Mouse (Mus musculus) layer of hippocampus, adult 2 months (tissue): ENCODE results near the gene Pald1. TPM values are rescaled to one million over a fixed set of nuclear protein-coding genes. Genes with fewer than 3 reads are reported as not detected.
A peak's percentile ranks its signal among the peaks of the same experiment; 100 is the strongest.

ENCODE experiments used
- DNase-seq, 2 experiments: peaks; one replicate each; pipeline ENCODE4 v3.0.0; 2022; ENCODE audit warnings: low spot score in 2 of 2
- H3K27ac ChIP-seq: fragments of 200-600 bp; 2 replicates; pipeline ENCODE4 v1.8.1; 2022
- H3K4me3 ChIP-seq: fragments of 200-600 bp; 2 replicates; pipeline ENCODE4 v1.8.1; 2022; ENCODE audit warnings: mild to moderate bottlenecking
- CTCF ChIP-seq: fragments of 200-600 bp; conservative IDR thresholded peaks from 2 replicates; pipeline ENCODE4 v1.8.1; 2022; ENCODE audit warnings: antibody characterized with exemption, mild to moderate bottlenecking, moderate library complexity
- total RNA-seq, 2 experiments: library from RNA; stranded (reverse); gene quantifications; 2 replicates each; pipeline ENCODE4 v1.2.3; 2021

Pald1 gene
- total RNA-seq, 2 experiments from 2014 or later: 15.2 to 16.3 TPM

GRCm38 (mm10) chr10:61356568-61356967 is 26.8 kb downstream of the Pald1 start:
- H3K4me3 ChIP-seq: no peak overlapping the region
- no peak for DNase-seq
- TF ChIP-seq CTCF: no peak
- no peak overlapping the region for H3K27ac ChIP-seq

GRCm38 (mm10) chr10:61356095-61356494 is 27.2 kb downstream of the Pald1 start:
- peak; percentile 65 for TF ChIP-seq CTCF
- Histone ChIP-seq H3K4me3 (no peak overlapping the region), H3K27ac (no peak overlapping the region)
- no peak for DNase-seq

- DNase-seq: no peak
- TF ChIP-seq CTCF: no peak
- H3K4me3 ChIP-seq: no peak overlapping the region
- H3K27ac ChIP-seq: no peak overlapping the region
These were observed 27.7 kb downstream of the Pald1 start for GRCm38 (mm10) chr10:61355611-61356010.

- Histone ChIP-seq H3K4me3 (no peak overlapping the region), H3K27ac (no peak overlapping the region)
- TF ChIP-seq CTCF: no peak
- no peak for DNase-seq
These were observed 32.1 kb downstream of the Pald1 start for GRCm38 (mm10) chr10:61351216-61351615.

GRCm38 (mm10) chr10:61346374-61346773 is 37.0 kb downstream of the Pald1 start:
- Histone ChIP-seq H3K4me3 (no peak overlapping the region), H3K27ac (no peak overlapping the region)
- no peak for TF ChIP-seq CTCF
- no peak for DNase-seq

GRCm38 (mm10) chr10:61345179-61345578 is 38.2 kb downstream of the Pald1 start:
- DNase-seq: no peak
- H3K4me3 ChIP-seq: no peak overlapping the region
- H3K27ac ChIP-seq: no peak overlapping the region
- no peak for TF ChIP-seq CTCF

- H3K27ac ChIP-seq: no peak overlapping the region
- TF ChIP-seq CTCF: peak; percentile 93
- H3K4me3 ChIP-seq: no peak overlapping the region
- peak; percentile 41 to 65 for DNase-seq
These were observed 39.4 kb downstream of the Pald1 start for GRCm38 (mm10) chr10:61343950-61344349.

- H3K4me3 ChIP-seq: no peak overlapping the region
- DNase-seq: no peak
- TF ChIP-seq CTCF: no peak
- H3K27ac ChIP-seq: no peak overlapping the region
These were observed 40.6 kb downstream of the Pald1 start for GRCm38 (mm10) chr10:61342750-61343149.

- DNase-seq: peak; percentile 79 to 87
- Histone ChIP-seq H3K27ac (no peak overlapping the region), H3K4me3 (no peak overlapping the region)
- TF ChIP-seq CTCF: peak; percentile 96
These were observed 41.8 kb downstream of the Pald1 start for GRCm38 (mm10) chr10:61341557-61341956.

GRCm38 (mm10) chr10:61341045-61341444 is 42.3 kb downstream of the Pald1 start:
- no peak for TF ChIP-seq CTCF
- Histone ChIP-seq H3K4me3 (no peak overlapping the region), H3K27ac (no peak overlapping the region)
- DNase-seq: no peak

- no peak for DNase-seq
- no peak for TF ChIP-seq CTCF
- no peak overlapping the region for H3K27ac ChIP-seq
These were observed 43.1 kb downstream of the Pald1 start for GRCm38 (mm10) chr10:61340247-61340646.

GRCm38 (mm10) chr10:61339216-61339615 is 44.1 kb downstream of the Pald1 start:
- peak; percentile 53 for TF ChIP-seq CTCF
- Histone ChIP-seq H3K27ac (peak overlapping the region; percentile 39; the same call in 1 of the 2 replicates), H3K4me3 (no peak overlapping the region)
- no peak for DNase-seq

More at GRCm38 (mm10) chr10:61340247-61340646, 43.1 kb downstream of the Pald1 start:
- H3K4me3 ChIP-seq: no peak overlapping the region

GRCm38 (mm10) chr10:61337665-61338064 is 45.7 kb downstream of the Pald1 start:
- peak; percentile 38 to 58 for DNase-seq
- H3K27ac ChIP-seq: peak overlapping the region; percentile 56
- TF ChIP-seq CTCF: no peak
- no peak overlapping the region for H3K4me3 ChIP-seq

GRCm38 (mm10) chr10:61336592-61336991 is 46.7 kb downstream of the Pald1 start:
- Histone ChIP-seq H3K27ac (peak overlapping the region; percentile 56; the same call in 1 of the 2 replicates), H3K4me3 (no peak overlapping the region)
- TF ChIP-seq CTCF: no peak
- DNase-seq: no peak

GRCm38 (mm10) chr10:61336137-61336536 is 47.2 kb downstream of the Pald1 start:
- no peak overlapping the region for H3K27ac ChIP-seq
- peak; percentile 60 to 88 for DNase-seq
- peak; percentile 75 for TF ChIP-seq CTCF
- H3K4me3 ChIP-seq: no peak overlapping the region
